Mouse (Mus musculus) small intestine, adult 2 months (tissue): ENCODE data around the gene Fam166a.

Experiments used
- CTCF ChIP-seq: fragments of 200-500 bp; IDR thresholded peaks from 2 replicates; pipeline ENCODE4 v1.5.1; 2012; ENCODE audit warnings: low read depth, mild to moderate bottlenecking, control low read depth, inconsistent platforms, low read length, moderate library complexity, mixed read lengths; ENCODE audit not compliant: insufficient replicate concordance, insufficient read length; ENCODE audit errors: extremely low read depth
- POLR2A ChIP-seq: fragments of 200-500 bp; IDR thresholded peaks from 2 replicates; pipeline ENCODE4 v1.6.1; 2012; ENCODE audit warnings: low read depth, mild to moderate bottlenecking, control low read depth, inconsistent platforms, low read length, moderate library complexity

DNA sequence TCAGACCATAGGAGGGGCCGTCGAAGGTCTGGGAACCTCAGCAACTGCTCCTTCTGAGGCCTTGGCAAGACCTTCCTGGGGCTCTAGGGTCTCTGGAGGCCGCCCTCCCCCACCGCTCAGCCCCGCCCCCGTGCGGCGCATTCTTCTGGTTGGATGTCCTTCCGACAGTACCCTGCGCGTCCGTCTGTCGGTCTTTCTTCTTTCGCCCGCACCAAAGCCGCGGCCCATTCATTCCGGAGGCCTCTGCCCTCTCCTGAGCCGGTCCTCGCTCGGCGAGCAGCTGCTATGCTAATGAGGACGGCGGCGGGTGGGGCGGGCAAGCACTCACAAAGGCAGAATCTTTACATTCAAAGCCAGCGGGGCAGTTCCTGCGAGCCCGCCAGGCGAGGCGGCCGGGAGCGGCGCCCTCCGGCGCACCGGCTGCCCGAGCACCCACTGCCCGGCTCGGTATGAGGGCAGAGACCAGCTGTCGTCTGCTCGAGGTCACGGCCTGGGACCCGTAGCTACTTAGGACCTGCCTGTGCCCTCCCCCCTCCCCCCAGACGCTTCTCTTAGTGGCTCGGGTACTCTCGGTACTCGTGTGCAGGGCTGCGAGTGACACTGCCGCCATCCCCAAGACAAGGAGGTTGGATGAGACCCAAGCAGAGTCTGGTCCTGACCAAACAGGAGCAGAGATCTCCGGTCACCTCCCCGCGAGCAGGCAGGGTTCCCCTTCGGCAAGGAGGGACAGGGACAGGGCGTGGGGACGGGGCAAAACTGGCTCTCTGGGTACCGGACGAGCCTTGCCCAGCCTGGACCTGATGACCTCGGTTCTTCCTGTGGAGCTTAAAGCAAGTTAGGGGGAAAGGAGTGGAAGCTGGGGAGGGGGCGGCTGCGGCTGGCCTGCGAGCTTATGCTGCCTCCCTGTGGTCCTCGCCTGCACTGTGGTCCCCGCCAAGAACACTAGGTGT is 32.6 kb upstream of the Fam166a start:
- TF ChIP-seq POLR2A (0 out of 2 replicates have a peak, but pooled peaks have one; percentile 27), CTCF (peak; percentile 41; the same call in 1 of the 2 replicates)
